Mouse (Mus musculus): ENCODE measurements around the gene Cdc37.

DNA sequence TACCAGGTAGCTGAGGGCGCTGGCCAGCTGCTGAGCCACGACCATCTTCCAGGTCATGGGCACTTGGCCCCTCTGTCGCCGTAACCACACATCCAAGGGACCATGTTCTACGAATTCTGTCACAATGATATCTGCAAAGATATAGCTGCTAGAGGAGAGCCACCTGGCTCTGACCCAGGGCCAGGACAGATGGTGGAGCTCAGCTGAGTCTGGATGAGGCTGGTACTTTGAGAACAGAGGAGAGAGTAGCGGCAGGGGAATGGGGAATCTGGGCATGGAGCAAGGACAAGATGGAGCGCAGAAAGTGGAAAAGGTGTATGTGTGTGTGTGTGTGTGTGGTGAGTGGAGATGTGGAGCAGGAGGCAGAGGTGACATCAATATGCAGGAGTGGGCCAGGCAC, 35.6 kb downstream of the Cdc37 start:
- TF ChIP-seq GATA1 (IDR thresholded peaks at IDR 0.05; ENCODE audit: borderline replicate concordance, low read length) (no peak), FLI1 (IDR thresholded peaks at IDR 0.05; ENCODE audit: low read length) (no peak)

Measured in megakaryocyte, embryonic 14.5 days (primary cell).